Mouse (Mus musculus) kidney, embryonic 14.5 days (tissue): Measurements from ENCODE around the gene Gm7138. TPM values are rescaled to one million over a fixed set of nuclear protein-coding genes. Genes with fewer than 3 reads are reported as not detected.
"Not testable (repeated sequence)": the region's sequence is repeated elsewhere in the genome, so short reads cannot be mapped to it uniquely, and the experiment has no call there.

ENCODE experiments used
- ATAC-seq: fragments of 200-750 bp; cut with Nextera tagmentation; 2 replicates; pipeline ENCODE4 v1.8.0; 2017; ENCODE audit warnings: moderate number of reproducible peaks, mild to moderate bottlenecking, moderate TSS enrichment, moderate library complexity; ENCODE audit not compliant: low FRiP score, low TSS enrichment
- H3K27ac ChIP-seq: fragments of 300-500 bp; sonication (generic); 2 replicates; pipeline ENCODE4 v1.5.1; 2014; ENCODE audit warnings: low read depth, mild to moderate bottlenecking, low read length, moderate library complexity, mixed read lengths
- H3K27me3 ChIP-seq: fragments of 300-500 bp; sonication (generic); 2 replicates; pipeline ENCODE4 v1.6.1; 2014; ENCODE audit warnings: mild to moderate bottlenecking, low read length; ENCODE audit not compliant: control insufficient read depth, insufficient read depth
- H3K36me3 ChIP-seq: fragments of 300-500 bp; sonication (generic); 2 replicates; pipeline ENCODE4 v1.6.1; 2014; ENCODE audit warnings: low read length, mixed read lengths; ENCODE audit not compliant: control insufficient read depth, insufficient read depth
- H3K4me1 ChIP-seq: fragments of 300-500 bp; sonication (generic); 2 replicates; pipeline ENCODE4 v1.6.1; 2014; ENCODE audit warnings: low read length, mixed read lengths; ENCODE audit not compliant: control insufficient read depth, insufficient read depth
- H3K4me2 ChIP-seq: fragments of 300-500 bp; sonication (generic); replicated peaks from 2 replicates; pipeline ENCODE4 v1.6.1; 2014; ENCODE audit warnings: low read depth, mild to moderate bottlenecking, low read length
- H3K4me3 ChIP-seq: fragments of 300-500 bp; sonication (generic); 2 replicates; pipeline ENCODE4 v1.5.1; 2014; ENCODE audit warnings: mild to moderate bottlenecking, low read length
- H3K9ac ChIP-seq: fragments of 300-500 bp; sonication (generic); 2 replicates; pipeline ENCODE4 v1.6.1; 2014; ENCODE audit warnings: low read depth, mild to moderate bottlenecking, low read length, moderate library complexity
- H3K9me3 ChIP-seq: fragments of 300-500 bp; sonication (generic); 2 replicates; pipeline ENCODE4 v1.6.1; 2016; ENCODE audit warnings: low read length; ENCODE audit not compliant: control insufficient read depth
- WGBS: fragments of 180-500 bp; shearing (Covaris S2); extraction: QIAGEN DNeasy Blood & Tissue Kit; methylation state at CpG from one replicate; pipeline ENCODE4 v1.1.7; 2014; 5-methylcytosine and 5-hydroxymethylcytosine counted together
- polyA plus RNA-seq: library from polyadenylated mRNA; unstranded; fragments of >200 nt; fragmentation: Nextera tagmentation; extraction: Ambion mirVana; gene quantifications from 2 replicates; pipeline ENCODE4 v1.2.1, GENCODE M21; 2014

The Gm7138 gene
- polyA plus RNA-seq, 1 experiment from 2014 or later, result not detected

DNA sequence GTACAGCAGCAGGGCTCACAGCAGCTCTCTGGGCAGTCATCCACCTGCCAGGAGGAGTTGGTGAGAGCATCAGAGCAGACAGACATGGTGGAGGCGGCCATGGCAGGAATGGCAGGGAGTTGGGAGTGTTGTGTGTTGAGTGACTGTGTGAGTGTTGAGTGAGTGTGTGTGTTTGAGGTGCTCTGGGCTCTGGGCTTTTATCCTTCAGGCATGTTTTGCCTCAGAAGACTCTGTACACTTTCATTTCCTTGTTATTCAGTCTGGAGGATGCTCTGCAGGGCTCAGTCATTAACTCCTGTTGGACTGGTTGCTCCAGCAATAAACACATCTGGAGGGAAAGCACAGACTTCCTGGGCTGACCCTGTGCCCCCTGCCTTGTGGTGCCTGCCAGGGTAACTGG lies 17.2 kb downstream of the Gm7138 start, which contains the start of gene Gm3233:
Gene Gm3233 (minus strand): TSS at position 101 of the 400 bp plus-strand sequence.
- H3K4me3 ChIP-seq, H3K27ac ChIP-seq, H3K4me2 ChIP-seq, H3K27me3 ChIP-seq, H3K9me3 ChIP-seq, H3K9ac ChIP-seq, H3K36me3 ChIP-seq, H3K4me1 ChIP-seq, ATAC-seq: not testable (repeated sequence)
- WGBS, result no CpG with 5 or more reads among the region's 1 CpGs

DNA sequence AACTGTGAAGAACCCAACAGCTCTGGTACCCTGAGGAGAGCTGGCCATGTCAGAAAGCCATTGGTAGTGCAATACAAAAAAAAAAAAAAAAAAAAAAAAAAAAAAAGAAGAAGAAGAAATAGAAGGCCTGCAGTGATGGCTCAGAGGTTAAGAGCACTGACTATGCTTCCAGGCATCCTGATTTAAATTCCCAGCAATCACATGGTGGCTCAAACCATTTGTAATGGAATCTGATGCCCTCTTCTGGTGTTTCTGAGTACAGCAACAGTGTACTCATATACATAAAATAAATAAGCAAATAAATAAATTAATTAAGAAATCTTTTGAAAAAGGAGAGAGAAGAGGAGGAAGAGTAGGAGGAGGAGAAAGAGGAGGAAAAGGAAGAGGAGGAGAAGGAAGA lies 23.3 kb downstream of the Gm7138 start:
- H3K4me3 ChIP-seq, result no peak overlapping the region
- no peak overlapping the region for H3K9ac ChIP-seq
- no peaks in the 10 kb centered on the region for H3K4me1 ChIP-seq
- no peak for ATAC-seq
- no peak overlapping the region for H3K4me2 ChIP-seq
- no peaks in the 10 kb centered on the region for H3K27me3 ChIP-seq
- H3K9me3 ChIP-seq, result no peaks in the 10 kb centered on the region
- H3K36me3 ChIP-seq, result no peaks in the 10 kb centered on the region
- no peak overlapping the region for H3K27ac ChIP-seq

DNA sequence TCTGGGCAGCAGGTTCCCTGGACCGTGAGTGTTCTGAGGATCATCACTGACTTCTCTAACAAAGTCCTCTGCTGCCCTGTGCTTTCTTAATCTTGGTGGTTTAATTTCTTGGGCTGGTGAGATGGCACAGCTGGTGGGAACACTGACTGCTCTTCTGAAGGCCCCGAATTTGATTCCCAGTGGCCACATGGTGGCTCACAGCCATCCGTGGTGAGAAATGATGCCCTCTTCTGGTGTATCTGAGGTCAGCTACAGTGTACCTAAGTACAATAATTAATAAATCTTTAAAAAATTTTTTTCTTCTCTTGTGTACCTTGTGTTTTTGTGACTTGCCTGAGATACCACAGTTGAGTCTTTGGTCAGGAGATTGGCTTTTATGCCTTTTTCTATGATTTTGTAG lies 24.4 kb downstream of the Gm7138 start:
- ATAC-seq, H3K9me3 ChIP-seq, H3K4me2 ChIP-seq, H3K27ac ChIP-seq, H3K36me3 ChIP-seq, H3K27me3 ChIP-seq, H3K4me3 ChIP-seq, H3K4me1 ChIP-seq, H3K9ac ChIP-seq: not testable (repeated sequence)
- WGBS, result 60% methylated on average over 3 of the region's 3 CpGs

GRCm38 (mm10) chr10:77751254-77751653 lies 25.5 kb downstream of the Gm7138 start, which contains the start of gene Gm9736:
Gene Gm9736 (minus strand): TSS chr10:77751354.
- H3K4me3 ChIP-seq, H3K27ac ChIP-seq, H3K27me3 ChIP-seq, H3K9ac ChIP-seq, H3K9me3 ChIP-seq, H3K4me2 ChIP-seq, ATAC-seq, H3K4me1 ChIP-seq, H3K36me3 ChIP-seq: not testable (repeated sequence)
- 60% methylated on average over 1 of the region's 1 CpGs for WGBS

- H3K9ac ChIP-seq, H3K27me3 ChIP-seq, ATAC-seq, H3K4me1 ChIP-seq, H3K27ac ChIP-seq, H3K4me2 ChIP-seq, H3K4me3 ChIP-seq, H3K36me3 ChIP-seq, H3K9me3 ChIP-seq: not testable (repeated sequence)
- WGBS, result 73% methylated on average over 1 of the region's 1 CpGs
These were observed 26.1 kb downstream of the Gm7138 start for GRCm38 (mm10) chr10:77750686-77751085.

DNA sequence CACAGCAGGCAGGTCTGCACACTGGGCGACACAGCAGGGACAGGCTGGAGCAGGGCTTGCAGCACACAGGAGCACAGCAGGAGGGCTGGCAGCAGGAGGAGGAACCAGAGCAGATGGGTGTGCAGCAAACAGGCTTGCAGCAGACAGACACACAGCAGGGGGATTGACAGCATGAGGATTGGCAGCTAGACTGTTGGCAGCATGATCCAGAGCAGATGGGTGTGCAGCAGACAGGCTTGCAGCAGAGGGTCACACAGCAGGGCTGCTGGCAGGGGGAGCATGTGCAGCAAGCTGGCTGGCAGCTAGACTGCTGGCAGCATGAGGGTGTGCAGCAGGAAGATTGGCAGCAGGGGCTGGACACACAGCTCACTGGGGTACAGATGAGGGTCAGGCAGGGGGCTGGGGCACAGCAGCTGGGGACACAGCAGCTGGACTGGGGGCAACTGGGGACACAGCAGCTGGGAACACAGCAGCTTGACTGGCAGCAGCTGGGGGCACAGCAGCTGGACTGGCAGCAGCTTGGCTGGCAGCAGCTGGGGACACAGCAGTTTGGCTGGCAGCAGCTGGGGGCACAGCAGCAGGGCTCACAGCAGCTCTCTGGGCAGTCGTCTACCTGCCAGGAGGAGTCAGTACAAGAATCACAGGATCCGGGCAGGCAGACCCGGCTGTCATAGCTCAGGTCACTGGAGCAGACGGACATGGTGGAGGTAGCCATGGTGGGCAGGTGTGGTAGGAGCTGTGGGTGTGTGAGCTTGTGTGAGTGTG lies 34.6 kb downstream of the Gm7138 start, which contains the start of gene Gm18596:
Gene Gm18596 (minus strand): TSS at position 715 of the 765 bp plus-strand sequence.
- not testable (repeated sequence) for H3K4me2 ChIP-seq, H3K36me3 ChIP-seq, H3K27ac ChIP-seq, H3K4me1 ChIP-seq, H3K9ac ChIP-seq, ATAC-seq, H3K27me3 ChIP-seq, H3K9me3 ChIP-seq, H3K4me3 ChIP-seq
- WGBS, result 55% methylated on average over 4 of the region's 5 CpGs

- Histone ChIP-seq H3K36me3 (no peaks in the 10 kb centered on the region), H3K27me3 (no peaks in the 10 kb centered on the region), H3K4me2 (no peak overlapping the region), H3K9me3 (peaks cover 9% of the 10 kb centered on the region; the same call in 1 of the 2 replicates), H3K27ac (no peak overlapping the region), H3K4me3 (no peak overlapping the region), H3K9ac (no peak overlapping the region), H3K4me1 (no peaks in the 10 kb centered on the region)
- 89% methylated on average over 4 of the region's 4 CpGs for WGBS
- no peak for ATAC-seq
These were observed 37.8 kb downstream of the Gm7138 start for GRCm38 (mm10) chr10:77738929-77739328.

DNA sequence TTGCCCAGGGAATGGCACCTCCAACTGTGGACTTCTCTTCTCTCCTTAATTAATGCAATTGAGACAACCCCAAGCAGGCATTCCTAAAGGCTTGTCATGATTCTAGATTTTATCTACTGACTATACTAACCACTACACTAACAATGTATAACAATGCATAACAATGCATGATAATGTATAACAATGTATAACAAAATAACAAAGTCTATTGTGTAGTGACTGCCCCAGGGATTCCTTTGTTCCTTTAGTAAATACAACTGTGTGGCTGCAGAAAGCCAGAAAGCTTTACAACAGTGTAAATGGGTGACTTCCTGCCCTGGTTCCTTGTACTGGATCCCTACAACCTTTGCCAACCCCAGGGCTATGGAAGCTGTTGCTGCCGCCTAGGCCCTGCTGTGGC lies 40.8 kb downstream of the Gm7138 start:
- 85% methylated on average over 1 of the region's 1 CpGs for WGBS
- Histone ChIP-seq H3K36me3 (no peaks in the 10 kb centered on the region), H3K4me1 (no peaks in the 10 kb centered on the region), H3K27me3 (no peaks in the 10 kb centered on the region), H3K4me2 (no peak overlapping the region), H3K27ac (no peak overlapping the region), H3K9me3 (peaks cover 9% of the 10 kb centered on the region; the same call in 1 of the 2 replicates), H3K9ac (no peak overlapping the region), H3K4me3 (no peak overlapping the region)
- ATAC-seq, result no peak

- H3K27me3 ChIP-seq, result no peaks in the 10 kb centered on the region
- ATAC-seq, result no peak
- 54% methylated on average over 4 of the region's 4 CpGs for WGBS
- no peak overlapping the region for H3K9ac ChIP-seq
- no peaks in the 10 kb centered on the region for H3K4me1 ChIP-seq
- H3K36me3 ChIP-seq, result no peaks in the 10 kb centered on the region
- no peak overlapping the region for H3K4me2 ChIP-seq
- H3K4me3 ChIP-seq, result no peak overlapping the region
- no peaks in the 10 kb centered on the region; the same call in 1 of the 2 replicates for H3K9me3 ChIP-seq
- no peak overlapping the region for H3K27ac ChIP-seq
These were observed 47.5 kb downstream of the Gm7138 start for GRCm38 (mm10) chr10:77729241-77729640.
